Mouse (Mus musculus): Measurements from ENCODE around the gene Ralgapa2.
A peak's percentile ranks its signal among the peaks of the same experiment; 100 is the strongest.

Gene Ralgapa2

DNA sequence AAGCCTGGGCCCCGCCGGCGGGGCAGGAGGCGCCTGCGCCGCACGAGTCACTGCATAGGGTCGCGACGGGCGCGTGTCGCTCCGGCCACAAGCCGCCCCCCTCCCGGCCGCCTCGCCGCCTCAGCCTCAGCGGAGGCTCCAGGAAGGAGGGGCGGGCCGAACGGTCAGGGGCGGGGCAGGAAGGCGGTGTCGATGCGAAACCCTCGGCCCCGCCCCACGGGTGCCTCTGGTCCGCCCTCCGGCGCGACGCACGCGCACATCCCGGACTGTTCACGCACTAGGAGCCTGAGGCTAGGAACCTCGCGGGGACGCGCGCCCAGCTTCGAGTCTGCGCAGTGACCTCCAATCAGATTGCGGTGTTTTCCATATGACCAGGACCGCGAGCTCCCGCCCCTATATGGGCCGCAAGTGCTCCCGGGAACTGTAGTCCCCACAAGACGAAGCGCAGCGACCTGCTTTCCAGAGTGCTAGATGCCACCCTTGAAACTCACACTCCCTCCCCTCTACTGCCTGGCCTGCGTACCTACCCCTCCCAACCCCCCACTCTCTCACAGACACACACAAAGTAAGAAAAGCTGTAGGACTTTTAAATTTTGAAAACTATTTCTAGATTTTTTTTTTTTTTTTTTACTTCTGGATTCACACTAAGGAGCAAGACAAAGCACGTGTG lies at the start of gene Ralgapa2:
Gene Ralgapa2 (minus strand): TSS at position 434 of the 670 bp plus-strand sequence.
- peak; percentile 93 to 98 for DNase-seq (ENCODE audit: low spot score in 2 of 2)

- DNase-seq (ENCODE audit: low spot score in 2 of 2) = no peak
These were observed 49.4 kb upstream of the Ralgapa2 start for GRCm38 (mm10) chr2:146561505-146561904.

GRCm38 (mm10) chr2:146560633-146561043 lies 48.5 kb upstream of the Ralgapa2 start:
- DNase-seq (ENCODE audit: low spot score in 2 of 2) = no peak

- DNase-seq (ENCODE audit: low spot score in 2 of 2) = no peak
These were observed 44.0 kb upstream of the Ralgapa2 start for GRCm38 (mm10) chr2:146556148-146556547.

DNA sequence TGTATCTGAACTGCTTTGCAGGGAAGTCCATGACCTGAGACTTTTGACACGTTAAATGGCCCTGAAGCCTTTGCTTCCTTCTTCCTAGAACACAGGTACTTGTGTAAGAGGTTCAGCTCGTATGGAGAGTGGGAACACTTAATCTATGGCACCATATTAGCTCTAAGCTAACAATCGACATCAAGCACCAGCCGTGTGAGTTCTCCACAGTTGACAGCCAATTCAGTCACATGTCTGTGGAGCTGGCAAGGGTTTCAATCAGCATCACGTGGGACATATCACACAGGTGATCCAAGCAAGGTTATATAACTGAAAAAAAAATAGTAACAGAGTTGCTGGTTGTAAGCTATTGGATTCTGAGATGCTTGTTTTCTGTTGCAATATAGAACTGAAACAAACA lies 43.2 kb upstream of the Ralgapa2 start:
- DNase-seq (ENCODE audit: low spot score in 2 of 2) = no peak

GRCm38 (mm10) chr2:146553701-146554100 lies 41.6 kb upstream of the Ralgapa2 start:
- DNase-seq (ENCODE audit: low spot score in 2 of 2) = no peak

GRCm38 (mm10) chr2:146551818-146552217 lies 39.7 kb upstream of the Ralgapa2 start:
- no peak for DNase-seq (ENCODE audit: low spot score in 2 of 2)

DNA sequence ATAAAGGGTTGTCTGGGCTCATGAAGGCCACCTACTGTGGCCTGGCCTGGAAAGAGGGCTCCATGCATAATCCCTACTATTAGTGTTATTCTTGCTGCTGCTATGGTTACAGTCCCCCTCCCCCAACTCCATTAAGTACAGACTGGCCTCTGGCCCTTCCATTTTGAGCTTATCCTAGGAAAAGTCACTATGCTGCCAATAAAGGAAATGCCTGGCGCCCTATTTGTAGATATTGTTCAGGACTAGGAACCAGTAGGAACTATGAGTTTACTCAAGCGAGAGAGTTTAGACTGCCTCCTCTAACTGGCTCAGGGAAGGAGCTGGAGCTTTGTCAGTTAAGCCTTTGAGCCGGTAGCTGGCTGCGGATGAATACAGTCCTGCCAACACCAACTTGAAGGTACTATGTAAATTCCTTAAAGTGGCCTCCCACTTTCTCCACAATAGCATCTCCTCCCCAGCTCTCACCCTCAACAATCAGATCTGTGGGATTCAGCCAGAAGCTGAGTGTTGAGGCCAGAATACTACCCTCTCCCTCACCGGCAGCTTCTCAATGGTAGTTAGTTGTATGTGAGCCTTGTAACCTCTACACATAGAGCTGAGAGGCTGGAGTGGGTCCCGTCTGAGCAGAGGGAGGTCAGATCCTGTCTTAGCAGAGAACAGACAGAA lies 37.1 kb upstream of the Ralgapa2 start:
- peak in 1 of 2 experiments; percentile 23 for DNase-seq (ENCODE audit: low spot score in 2 of 2)

DNA sequence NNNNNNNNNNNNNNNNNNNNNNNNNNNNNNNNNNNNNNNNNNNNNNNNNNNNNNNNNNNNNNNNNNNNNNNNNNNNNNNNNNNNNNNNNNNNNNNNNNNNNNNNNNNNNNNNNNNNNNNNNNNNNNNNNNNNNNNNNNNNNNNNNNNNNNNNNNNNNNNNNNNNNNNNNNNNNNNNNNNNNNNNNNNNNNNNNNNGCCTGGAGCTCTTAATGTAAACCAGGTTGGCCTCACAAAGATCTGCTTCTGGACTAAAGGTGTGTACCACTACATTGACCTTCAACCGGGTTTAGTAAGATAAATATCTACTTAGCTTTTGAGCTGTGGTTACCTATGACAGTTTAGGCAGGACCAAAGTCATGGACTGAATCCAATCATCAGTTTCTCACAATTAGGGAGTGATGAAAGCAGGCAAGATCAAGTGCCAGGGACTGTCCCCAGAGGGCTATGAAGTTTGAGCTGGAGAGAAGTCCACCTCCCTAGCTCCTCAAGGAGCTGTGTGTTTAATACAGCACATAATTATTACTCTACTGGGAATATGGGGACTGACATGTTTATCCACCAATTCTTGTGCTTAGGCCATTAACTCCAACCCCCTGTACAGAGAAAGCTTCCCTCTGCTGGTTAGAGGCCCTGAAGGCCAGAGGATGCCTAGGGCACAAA lies 32.1 kb upstream of the Ralgapa2 start:
- DNase-seq (ENCODE audit: low spot score in 2 of 2) = no peak

DNA sequence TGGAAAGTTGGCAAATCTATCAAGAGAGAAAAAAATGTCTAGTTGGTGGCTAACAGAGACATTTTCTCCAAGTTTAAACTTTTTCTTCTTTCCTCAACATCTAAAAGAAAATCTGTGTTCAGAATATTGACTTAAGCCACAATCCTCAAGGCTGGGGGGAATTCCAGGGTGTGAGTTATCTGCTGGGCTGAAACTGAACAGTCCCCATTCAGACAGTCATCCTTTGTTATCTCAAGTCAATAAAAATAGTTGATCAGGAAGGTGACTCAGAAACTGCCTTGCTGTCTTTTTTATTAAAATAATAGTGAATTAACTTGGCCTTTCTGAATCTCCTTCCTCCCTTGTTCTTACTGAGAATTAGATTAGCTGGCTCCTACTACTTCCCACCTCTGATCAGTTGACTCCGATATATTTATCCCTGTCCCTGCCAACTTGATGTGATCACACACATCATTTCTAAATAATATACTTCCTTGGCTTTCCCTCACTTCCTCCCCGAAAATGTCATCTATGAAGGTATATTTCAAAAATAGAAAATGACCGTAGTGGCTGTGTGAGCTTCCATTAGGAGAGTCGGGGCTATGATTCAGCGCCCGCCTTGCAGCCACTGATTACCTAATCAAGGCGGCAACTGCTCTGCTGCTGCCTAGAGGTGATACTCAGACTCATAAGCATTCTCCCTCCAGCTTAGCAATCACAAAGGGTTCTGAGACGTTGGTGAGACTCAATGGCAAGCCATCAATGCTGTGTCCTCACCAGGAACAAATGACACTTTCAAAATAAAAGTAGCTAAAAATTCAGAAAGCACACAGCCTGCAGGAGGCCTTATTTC lies 21.2 kb upstream of the Ralgapa2 start:
- no peak for DNase-seq (ENCODE audit: low spot score in 2 of 2)

DNA sequence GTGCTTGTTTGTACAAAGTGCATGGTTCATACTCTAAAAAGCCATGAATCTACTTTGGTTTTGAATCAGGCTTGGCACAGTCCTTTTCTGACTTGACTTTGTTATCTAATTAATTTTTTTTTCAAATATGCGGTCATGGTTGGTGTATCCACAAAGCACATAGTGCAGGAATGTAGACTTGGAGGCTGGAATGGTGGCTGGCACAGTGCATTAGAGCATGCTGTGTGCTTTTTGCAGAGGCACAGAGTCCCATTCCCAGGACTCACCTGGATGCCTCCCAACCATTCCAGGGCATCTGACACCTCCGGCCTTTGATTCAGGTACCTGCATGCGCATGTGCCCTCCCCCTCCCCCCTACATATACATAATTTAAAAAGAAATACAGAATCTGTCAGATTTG lies 20.3 kb upstream of the Ralgapa2 start:
- no peak for DNase-seq (ENCODE audit: low spot score in 2 of 2)

DNA sequence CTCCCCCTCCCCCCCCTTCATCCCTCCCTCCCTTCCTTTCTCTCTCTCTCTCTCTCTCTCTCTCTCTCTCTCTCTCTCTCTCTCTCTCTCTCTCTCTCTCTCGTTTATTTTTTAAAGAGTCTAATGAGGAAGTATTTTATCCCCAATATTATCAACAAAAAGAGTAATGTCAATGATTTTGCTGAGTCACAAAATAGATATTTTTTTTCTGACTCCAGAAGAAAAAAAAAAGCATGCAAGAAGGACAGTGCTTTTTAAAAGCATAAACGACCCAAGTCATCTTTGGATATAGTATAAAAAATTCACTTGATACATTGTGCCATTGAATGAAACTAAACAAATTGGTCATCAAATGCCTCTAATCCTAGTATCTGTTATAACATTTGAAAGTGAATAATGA lies 13.3 kb upstream of the Ralgapa2 start:
- DNase-seq (ENCODE audit: low spot score in 2 of 2) = no peak

GRCm38 (mm10) chr2:146524685-146525415 lies 12.7 kb upstream of the Ralgapa2 start:
- no peak for DNase-seq (ENCODE audit: low spot score in 2 of 2)

DNA sequence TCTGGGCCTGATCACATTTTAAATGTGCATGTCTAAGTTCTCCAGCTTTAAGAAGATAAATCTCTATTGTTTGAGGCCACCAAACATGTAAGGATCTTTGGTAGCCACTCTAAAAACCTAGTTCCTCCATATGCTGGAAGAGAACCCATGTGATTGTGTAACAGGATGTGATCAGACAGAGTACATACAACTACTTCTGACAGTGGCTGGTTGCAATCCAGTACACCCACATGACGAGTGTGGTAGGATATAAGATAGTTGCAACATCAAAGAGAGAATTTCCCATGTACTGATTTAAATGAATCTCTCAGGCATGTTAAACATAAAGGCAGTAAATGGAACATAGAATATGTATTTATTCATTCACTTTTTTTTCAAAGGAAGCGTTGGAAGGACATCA lies 4.8 kb upstream of the Ralgapa2 start:
- no peak for DNase-seq (ENCODE audit: low spot score in 2 of 2)

- DNase-seq (ENCODE audit: low spot score in 2 of 2) = no peak
These were observed 2.9 kb upstream of the Ralgapa2 start for GRCm38 (mm10) chr2:146515081-146515480.

DNA sequence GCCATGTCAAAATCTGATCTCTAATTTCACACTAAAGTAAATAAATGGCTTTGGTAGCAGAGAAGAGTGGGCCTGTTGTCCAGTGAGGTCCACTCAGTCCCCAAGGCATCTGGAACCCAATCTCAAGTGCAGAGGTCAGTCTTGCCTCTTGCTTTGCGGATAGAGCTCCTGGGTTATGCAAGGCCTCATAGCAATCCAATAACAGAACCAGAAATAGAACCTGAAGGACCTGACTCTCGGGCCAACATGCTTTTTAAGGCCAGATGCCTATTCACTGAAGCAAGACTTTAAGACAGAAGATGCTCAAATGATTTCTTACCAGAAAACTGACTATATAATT lies 407 bp upstream of the Ralgapa2 start:
- no peak for DNase-seq (ENCODE audit: low spot score in 2 of 2)

DNA sequence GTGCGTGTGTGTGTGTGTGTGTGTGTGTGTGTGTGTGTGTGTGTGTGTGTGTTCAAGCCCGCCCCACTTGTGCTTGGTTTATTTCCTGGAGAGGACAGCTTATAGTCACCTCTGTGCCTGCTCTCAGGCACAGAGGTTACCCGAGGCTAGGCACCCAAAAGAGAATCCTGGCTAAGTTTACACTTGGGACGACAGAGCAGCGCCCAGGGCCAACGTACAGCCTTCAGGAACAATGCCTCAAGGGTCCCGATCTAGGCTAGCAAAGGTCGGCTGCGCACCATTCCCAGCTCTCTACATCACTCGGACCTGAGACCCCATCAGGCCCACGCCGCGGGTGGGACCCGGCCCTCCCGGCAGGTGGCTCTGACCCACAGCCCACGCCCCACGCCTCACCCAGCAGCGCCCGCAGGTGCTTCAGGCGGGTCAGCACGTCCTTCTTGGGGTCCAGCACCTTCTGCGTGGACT lies 711 bp downstream of the Ralgapa2 start:
- DNase-seq (ENCODE audit: low spot score in 2 of 2) = no peak

GRCm38 (mm10) chr2:146510780-146511179 lies 1.4 kb downstream of the Ralgapa2 start:
- no peak for DNase-seq (ENCODE audit: low spot score in 2 of 2)

DNA sequence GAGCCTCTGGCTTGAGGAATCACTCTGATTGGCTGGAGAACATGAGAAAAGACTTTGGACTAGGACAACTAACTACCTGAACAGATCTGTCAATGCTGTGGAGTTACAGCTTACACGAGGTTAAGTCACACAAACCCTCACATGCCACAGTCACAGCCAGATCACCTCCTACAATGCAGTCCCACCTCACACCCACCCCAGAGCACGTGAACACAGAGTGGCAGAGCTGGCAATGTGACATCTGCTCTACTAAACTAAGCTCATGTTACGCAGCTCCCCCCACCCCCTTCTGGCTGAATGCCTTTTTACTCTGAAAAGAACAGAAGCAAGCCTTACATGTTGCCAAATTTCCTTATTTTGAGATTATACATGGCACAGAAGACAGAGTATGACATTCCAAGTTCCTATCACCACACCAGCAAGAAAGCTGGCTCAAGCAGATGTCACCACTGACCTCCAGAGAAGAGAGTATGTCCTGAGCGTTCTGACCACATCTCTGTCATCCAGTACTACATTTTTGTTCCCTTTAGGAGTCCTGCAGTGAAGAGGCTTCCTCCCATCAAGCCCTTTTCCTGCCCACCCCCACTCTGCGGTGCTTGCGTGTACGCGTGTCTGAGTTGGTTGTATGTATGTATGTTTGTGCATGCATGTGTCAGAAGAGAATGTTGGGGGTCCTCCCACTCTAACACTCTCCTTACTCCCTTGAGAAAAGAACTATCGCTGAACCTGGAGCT lies 9.4 kb downstream of the Ralgapa2 start:
- DNase-seq (ENCODE audit: low spot score in 2 of 2) = peak in 1 of 2 experiments; percentile 18

GRCm38 (mm10) chr2:146500067-146500466 lies 12.1 kb downstream of the Ralgapa2 start:
- no peak for DNase-seq (ENCODE audit: low spot score in 2 of 2)

GRCm38 (mm10) chr2:146499111-146499510 lies 13.0 kb downstream of the Ralgapa2 start:
- no peak for DNase-seq (ENCODE audit: low spot score in 2 of 2)

All from cerebellum, postnatal 4 days (tissue).